Mouse (Mus musculus) sigmoid colon, adult 10 weeks (tissue): Measurements from ENCODE around the gene Zfp462. TPM values are rescaled to one million over a fixed set of nuclear protein-coding genes. Genes with fewer than 3 reads are reported as not detected.

Experiments
- polyA plus RNA-seq: library from polyadenylated mRNA; stranded (reverse); fragments of 350-450 nt; fragmentation: Illumina TruSeq; extraction: RNeasy Lipid Tissue Mini Kit (QIAGEN cat#74804); gene quantifications from one replicate; pipeline ENCODE4 v1.2.3, GENCODE M21; 2014; ENCODE audit warnings: low read depth, low replicate concordance

Gene Zfp462
- polyA plus RNA-seq = 7.5 TPM

DNA sequence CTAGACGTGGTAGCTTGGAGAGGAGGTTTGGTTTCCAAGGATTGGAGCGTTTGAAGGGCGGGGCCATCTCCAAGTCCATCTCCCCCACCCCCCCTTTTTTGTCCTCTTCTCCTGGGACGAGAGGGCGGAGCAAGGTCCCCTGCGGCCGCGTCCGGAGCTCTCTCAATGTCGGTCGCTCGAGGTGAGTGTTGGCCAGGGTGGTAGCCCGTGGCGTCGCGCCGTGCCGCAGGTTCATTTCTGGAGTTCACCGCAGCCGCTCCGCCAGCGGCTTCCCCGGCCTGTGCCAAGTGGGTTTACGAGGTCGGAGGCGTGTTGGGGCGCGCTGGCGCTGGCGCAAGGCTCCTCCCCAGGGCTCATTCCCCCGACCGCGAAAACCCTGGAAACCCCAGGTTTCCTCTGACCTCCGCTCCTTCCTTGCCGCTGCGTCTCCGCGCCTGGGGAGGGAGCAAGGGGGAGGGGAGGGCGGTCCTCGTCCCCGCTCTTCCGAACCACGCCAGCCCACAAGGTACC is at the start of gene Zfp462:
TSS of gene Zfp462 (plus strand) at position 128 of the 510 bp plus-strand sequence.

